Mouse (Mus musculus) olfactory bulb, adult 2 months (tissue): ENCODE measurements around the gene Gm49369.

ENCODE experiments used
- CTCF ChIP-seq: fragments of 200-500 bp; IDR thresholded peaks from 2 replicates; pipeline ENCODE4 v1.5.1; 2012; ENCODE audit warnings: low read depth, mild to moderate bottlenecking, low read length, moderate library complexity; ENCODE audit not compliant: insufficient read depth
- POLR2A ChIP-seq: fragments of 200-500 bp; IDR thresholded peaks from 2 replicates; pipeline ENCODE4 v1.6.1; 2012; ENCODE audit warnings: mild to moderate bottlenecking, low read depth, low read length, moderate library complexity; ENCODE audit not compliant: insufficient read depth

DNA sequence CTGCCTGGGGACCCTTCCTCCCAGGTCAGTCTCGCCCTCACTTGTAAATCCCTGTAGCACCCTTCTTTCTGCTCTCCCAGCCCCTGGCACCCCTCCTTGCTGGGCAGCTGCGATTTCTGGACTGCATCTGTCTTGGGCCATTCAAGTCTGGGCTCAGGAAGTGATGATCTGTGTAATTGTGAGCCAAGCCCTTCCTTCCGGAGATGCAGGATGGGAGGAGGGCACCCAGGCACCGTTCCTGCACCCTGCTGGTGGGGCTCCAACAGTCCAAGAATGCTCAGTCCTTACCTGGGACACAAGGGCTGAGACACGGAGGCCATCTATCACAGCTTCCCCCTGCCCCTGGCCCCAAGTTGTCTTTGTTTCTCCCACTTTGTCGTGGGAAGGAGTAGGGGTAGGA lies 12.6 kb downstream of the Gm49369 start:
- TF ChIP-seq CTCF (no peak), POLR2A (no peak)
